Mouse (Mus musculus): Measurements from ENCODE around the gene Acd. TPM values are rescaled to one million over a fixed set of nuclear protein-coding genes. Genes with fewer than 3 reads are reported as not detected.
A peak's percentile ranks its signal among the peaks of the same experiment; 100 is the strongest.

Gene Acd
- polyA plus RNA-seq, 1 experiment from 2014 or later, result 22.4 TPM

GRCm38 (mm10) chr8:105704146-105704812 lies 3.4 kb upstream of the Acd start:
- ATAC-seq, result no peak
- WGBS (ENCODE audit: insufficient replicate concordance), result 92% methylated on average over 34 of the region's 34 CpGs

GRCm38 (mm10) chr8:105702731-105703415 lies 2.0 kb upstream of the Acd start:
- no peak for ATAC-seq

More at GRCm38 (mm10) chr8:105704146-105704812, 3.4 kb upstream of the Acd start:
- H3K9me3 ChIP-seq (ENCODE audit: low read length), result no peaks in the 10 kb centered on the region
- no peaks in the 10 kb centered on the region; the same call in 1 of the 2 replicates for H3K36me3 ChIP-seq (replicated peaks; ENCODE audit: insufficient read depth, low read length)
- DNase-seq, result no peak
- no peak overlapping the region for H3K4me2 ChIP-seq (ENCODE audit: low read depth, low read length)
- no peak overlapping the region for H3K27ac ChIP-seq (ENCODE audit: low read depth)
- H3K9ac ChIP-seq (replicated peaks), result no peak overlapping the region
- no peaks in the 10 kb centered on the region for H3K27me3 ChIP-seq (ENCODE audit: insufficient read depth, low read length)
- H3K4me3 ChIP-seq (ENCODE audit: low read depth, low read length), result no peak overlapping the region
- no peak for TF ChIP-seq EP300 (IDR thresholded peaks at IDR 0.05; ENCODE audit: low read depth)
- no peak for TF ChIP-seq CTCF (IDR thresholded peaks at IDR 0.05; ENCODE audit: low read depth)
- peaks cover 21% of the 10 kb centered on the region for H3K4me1 ChIP-seq (ENCODE audit: insufficient read depth)

DNA sequence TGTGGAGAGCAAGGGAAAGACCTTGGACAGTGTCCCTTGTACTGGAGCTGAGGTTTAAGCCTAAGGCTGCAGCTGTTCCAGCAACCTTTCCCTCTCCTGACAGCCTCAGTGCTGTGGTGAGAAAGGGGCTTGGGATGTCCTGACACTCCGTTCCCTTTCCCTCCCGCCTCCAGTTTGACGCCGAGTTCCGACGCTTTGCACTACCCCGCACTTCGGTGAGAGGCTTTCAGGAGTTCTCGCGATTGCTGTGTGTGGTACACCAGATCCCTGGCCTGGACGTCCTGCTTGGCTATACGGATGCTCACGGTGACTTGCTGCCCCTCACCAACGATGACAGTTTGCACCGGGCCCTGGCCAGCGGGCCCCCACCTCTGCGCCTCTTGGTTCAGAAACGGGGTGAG lies 1.1 kb upstream of the Acd start:
- ATAC-seq, result no peak

More at GRCm38 (mm10) chr8:105702731-105703415, 2.0 kb upstream of the Acd start:
- H3K9ac ChIP-seq (replicated peaks), result no peak overlapping the region
- H3K4me2 ChIP-seq (ENCODE audit: low read depth, low read length), result no peak overlapping the region
- peaks cover 21% of the 10 kb centered on the region for H3K4me1 ChIP-seq (ENCODE audit: insufficient read depth)
- no peak for TF ChIP-seq CTCF (IDR thresholded peaks at IDR 0.05; ENCODE audit: low read depth)
- TF ChIP-seq EP300 (IDR thresholded peaks at IDR 0.05; ENCODE audit: low read depth), result no peak
- no peak overlapping the region for H3K4me3 ChIP-seq (ENCODE audit: low read depth, low read length)
- DNase-seq, result no peak
- H3K36me3 ChIP-seq (replicated peaks; ENCODE audit: insufficient read depth, low read length), result peaks cover 10% of the 10 kb centered on the region
- no peaks in the 10 kb centered on the region for H3K27me3 ChIP-seq (ENCODE audit: insufficient read depth, low read length)
- H3K27ac ChIP-seq (ENCODE audit: low read depth), result no peak overlapping the region
- WGBS (ENCODE audit: insufficient replicate concordance), result 91% methylated on average over 24 of the region's 24 CpGs
- no peaks in the 10 kb centered on the region for H3K9me3 ChIP-seq (ENCODE audit: low read length)

GRCm38 (mm10) chr8:105700566-105700965 lies 336 bp downstream of the Acd start:
- peak; percentile 76 for DNase-seq
- H3K9ac ChIP-seq (replicated peaks), result peak overlapping the region; percentile 66
- H3K36me3 ChIP-seq (replicated peaks; ENCODE audit: insufficient read depth, low read length), result peaks cover 23% of the 10 kb centered on the region
- ATAC-seq, result peak; percentile 64
- under 1% methylated on average over 21 of the region's 21 CpGs for WGBS (ENCODE audit: insufficient replicate concordance)
- H3K9me3 ChIP-seq (ENCODE audit: low read length), result no peaks in the 10 kb centered on the region
- no peak for TF ChIP-seq EP300 (IDR thresholded peaks at IDR 0.05; ENCODE audit: low read depth)
- no peak for TF ChIP-seq CTCF (IDR thresholded peaks at IDR 0.05; ENCODE audit: low read depth)
- H3K27ac ChIP-seq (ENCODE audit: low read depth), result peak overlapping the region; percentile 80
- H3K4me1 ChIP-seq (ENCODE audit: insufficient read depth), result peaks cover 11% of the 10 kb centered on the region
- no peaks in the 10 kb centered on the region for H3K27me3 ChIP-seq (ENCODE audit: insufficient read depth, low read length)
- H3K4me2 ChIP-seq (ENCODE audit: low read depth, low read length), result peak overlapping the region; percentile 87
- peak overlapping the region; percentile 71 for H3K4me3 ChIP-seq (ENCODE audit: low read depth, low read length)

More for the DNA sequence above, 1.1 kb upstream of the Acd start:
- Histone ChIP-seq H3K4me2 (ENCODE audit: low read depth, low read length) (peak overlapping the region; percentile 87), H3K27ac (ENCODE audit: low read depth) (no peak overlapping the region), H3K27me3 (ENCODE audit: insufficient read depth, low read length) (no peaks in the 10 kb centered on the region), H3K9me3 (ENCODE audit: low read length) (no peaks in the 10 kb centered on the region), H3K9ac (replicated peaks) (peak overlapping the region; percentile 12; the same call in 1 of the 2 replicates), H3K36me3 (replicated peaks; ENCODE audit: insufficient read depth, low read length) (peaks cover 18% of the 10 kb centered on the region), H3K4me1 (ENCODE audit: insufficient read depth) (peaks cover 14% of the 10 kb centered on the region), H3K4me3 (ENCODE audit: low read depth, low read length) (peak overlapping the region; percentile 71)
- DNase-seq, result no peak
- TF ChIP-seq EP300 (IDR thresholded peaks at IDR 0.05; ENCODE audit: low read depth), result no peak
- TF ChIP-seq CTCF (IDR thresholded peaks at IDR 0.05; ENCODE audit: low read depth), result no peak
- WGBS (ENCODE audit: insufficient replicate concordance), result 63% methylated on average over 18 of the region's 18 CpGs

DNA sequence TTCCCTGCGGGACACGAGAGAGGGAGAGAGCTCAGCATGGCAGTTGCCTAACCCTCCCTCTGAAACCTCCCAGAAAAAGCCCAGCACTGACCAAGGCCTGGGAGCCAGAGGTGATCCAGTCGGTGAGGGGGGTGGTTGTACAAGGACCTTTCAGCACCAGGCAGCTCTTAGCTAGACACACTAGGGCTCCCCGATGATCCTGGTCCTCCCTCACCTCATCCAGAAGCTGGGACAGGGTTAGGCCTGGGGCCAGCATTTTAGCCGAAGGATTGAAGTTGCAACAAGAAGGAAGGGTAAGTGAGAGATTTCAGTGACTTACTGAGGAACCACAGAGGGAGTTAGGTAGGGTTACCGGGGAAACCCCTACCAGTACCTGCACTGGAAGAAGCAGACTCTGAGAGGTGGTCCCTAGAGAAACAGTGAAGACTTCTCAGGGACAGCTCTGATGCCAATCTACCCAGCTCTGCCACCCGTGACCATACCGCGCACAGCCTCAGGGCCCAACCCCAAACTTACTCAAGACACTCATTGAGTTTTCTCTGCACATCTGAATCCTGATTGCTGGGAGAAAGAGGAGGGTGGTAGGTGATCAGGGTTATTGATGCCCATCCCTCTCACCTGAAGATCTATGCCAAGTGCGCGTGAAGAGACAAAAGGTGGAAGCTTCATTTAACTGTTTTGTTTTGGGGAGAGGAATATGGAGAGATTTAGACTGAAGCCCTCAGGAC lies 1.2 kb downstream of the Acd start:
- no peak for ATAC-seq
- H3K27me3 ChIP-seq (ENCODE audit: insufficient read depth, low read length), result 0 out of 2 replicates have a peak, but pooled peaks cover under 1% of the 10 kb centered on the region
- H3K4me3 ChIP-seq (ENCODE audit: low read depth, low read length), result peak overlapping the region; percentile 71; the same call in 1 of the 2 replicates
- TF ChIP-seq CTCF (IDR thresholded peaks at IDR 0.05; ENCODE audit: low read depth), result no peak
- no peak for DNase-seq
- H3K36me3 ChIP-seq (replicated peaks; ENCODE audit: insufficient read depth, low read length), result peaks cover 23% of the 10 kb centered on the region
- H3K27ac ChIP-seq (ENCODE audit: low read depth), result no peak overlapping the region
- peak overlapping the region; percentile 87 for H3K4me2 ChIP-seq (ENCODE audit: low read depth, low read length)
- 83% methylated on average over 11 of the region's 11 CpGs for WGBS (ENCODE audit: insufficient replicate concordance)
- H3K4me1 ChIP-seq (ENCODE audit: insufficient read depth), result peaks cover 11% of the 10 kb centered on the region
- H3K9ac ChIP-seq (replicated peaks), result no peak overlapping the region
- no peaks in the 10 kb centered on the region for H3K9me3 ChIP-seq (ENCODE audit: low read length)

- DNase-seq (no peak), ATAC-seq (no peak)
- H3K36me3 ChIP-seq (replicated peaks; ENCODE audit: insufficient read depth, low read length), result peaks cover 23% of the 10 kb centered on the region
- H3K27me3 ChIP-seq (ENCODE audit: insufficient read depth, low read length), result 0 out of 2 replicates have a peak, but pooled peaks cover 4% of the 10 kb centered on the region
- H3K27ac ChIP-seq (ENCODE audit: low read depth), result no peak overlapping the region
- no peak overlapping the region for H3K4me3 ChIP-seq (ENCODE audit: low read depth, low read length)
- TF ChIP-seq EP300 (IDR thresholded peaks at IDR 0.05; ENCODE audit: low read depth), result no peak
- no peak for TF ChIP-seq CTCF (IDR thresholded peaks at IDR 0.05; ENCODE audit: low read depth)
- no peaks in the 10 kb centered on the region for H3K9me3 ChIP-seq (ENCODE audit: low read length)
- H3K4me2 ChIP-seq (ENCODE audit: low read depth, low read length), result no peak overlapping the region
- peaks cover 17% of the 10 kb centered on the region for H3K4me1 ChIP-seq (ENCODE audit: insufficient read depth)
- WGBS (ENCODE audit: insufficient replicate concordance), result 85% methylated on average over 5 of the region's 5 CpGs
- H3K9ac ChIP-seq (replicated peaks), result no peak overlapping the region
These were observed 2.2 kb downstream of the Acd start for GRCm38 (mm10) chr8:105698734-105699133.

Measured in liver, postnatal 0 days (tissue).